Mouse (Mus musculus): ENCODE data around the gene Slc39a13.

DNA sequence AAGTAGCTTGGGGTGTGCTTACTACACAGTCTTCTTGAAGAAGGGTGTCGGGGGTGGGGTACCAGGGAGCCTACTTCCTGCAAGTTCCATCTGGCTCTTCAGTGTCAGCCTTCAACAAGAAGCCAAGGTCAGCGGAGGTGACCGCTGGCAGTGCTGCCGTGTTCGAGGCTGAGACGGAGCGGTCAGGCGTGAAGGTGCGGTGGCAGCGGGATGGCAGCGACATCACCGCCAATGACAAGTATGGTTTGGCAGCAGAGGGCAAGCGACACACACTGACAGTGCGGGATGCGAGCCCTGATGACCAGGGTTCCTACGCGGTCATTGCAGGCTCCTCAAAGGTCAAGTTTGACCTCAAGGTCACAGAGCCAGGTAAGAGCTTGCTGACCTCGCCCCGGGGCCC lies 48.8 kb upstream of the Slc39a13 start:
- TF ChIP-seq CTCF (IDR thresholded peaks at IDR 0.05; ENCODE audit: low read depth, low read length), result no peak
- TF ChIP-seq POLR2A (IDR thresholded peaks at IDR 0.05; ENCODE audit: borderline replicate concordance, low read depth, low read length), result no peak

Data from bone marrow macrophage, adult 2 months (primary cell).